Mouse (Mus musculus) brain, embryonic 14.5 days (tissue): ENCODE results near the gene Sdc3.

Experiments used
- CTCF ChIP-seq: fragments of 200-500 bp; IDR thresholded peaks from 2 replicates; pipeline ENCODE4 v1.5.1; 2012; ENCODE audit warnings: inconsistent platforms, mild to moderate bottlenecking, moderate library complexity, borderline replicate concordance; ENCODE audit not compliant: insufficient read depth, insufficient read length; ENCODE audit errors: extremely low read depth
- POLR2A ChIP-seq: fragments of 200-500 bp; IDR thresholded peaks from 2 replicates; pipeline ENCODE4 v1.6.1; 2012; ENCODE audit warnings: mild to moderate bottlenecking, inconsistent platforms, borderline replicate concordance; ENCODE audit not compliant: poor library complexity, insufficient read depth, insufficient read length, severe bottlenecking; ENCODE audit errors: extremely low read depth

DNA sequence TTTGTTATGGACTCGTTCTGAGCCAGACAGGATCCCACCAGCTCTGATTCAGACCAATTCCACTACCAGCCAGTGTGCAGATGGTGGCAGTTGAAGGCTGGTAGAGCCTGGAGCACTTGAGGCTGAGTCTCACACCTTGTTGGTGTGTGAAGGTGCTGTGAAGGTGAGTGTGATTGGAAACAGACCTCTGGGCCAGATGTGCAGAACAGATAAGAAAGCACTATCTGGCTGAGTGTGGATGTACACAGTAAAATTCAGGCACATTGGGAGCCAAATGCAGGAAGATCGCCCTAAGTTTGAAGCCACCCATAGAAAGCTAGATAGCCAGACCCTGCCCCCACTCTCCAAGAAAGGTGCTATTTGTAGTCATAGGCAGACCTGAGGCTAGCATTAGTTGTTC, 25.9 kb upstream of the Sdc3 start:
- TF ChIP-seq CTCF (no peak), POLR2A (no peak)
